Mouse (Mus musculus): ENCODE measurements at regions not wholly inside any gene's neighbourhood (a gene's known extent, or its start where the extent isn't known, plus 50 kb on each side); places are given as distances from the start of the nearest gene placed in this dataset.

- no peak for ATAC-seq (replicated peaks; ENCODE audit: poor library complexity, severe bottlenecking)
Observed at GRCm38 (mm10) chr9:74645394-74645793, 216.3 kb upstream of the Onecut1 start.

GRCm38 (mm10) chr9:74650036-74650435, 211.7 kb upstream of the Onecut1 start:
- no peak for ATAC-seq (replicated peaks; ENCODE audit: poor library complexity, severe bottlenecking)

GRCm38 (mm10) chr9:74655956-74656355, 205.8 kb upstream of the Onecut1 start:
- ATAC-seq (replicated peaks; ENCODE audit: poor library complexity, severe bottlenecking) = no peak

GRCm38 (mm10) chr9:74656392-74656791, 205.3 kb upstream of the Onecut1 start:
- ATAC-seq (replicated peaks; ENCODE audit: poor library complexity, severe bottlenecking) = no peak

GRCm38 (mm10) chr9:74671356-74671952, 190.3 kb upstream of the Onecut1 start:
- no peak for ATAC-seq (replicated peaks; ENCODE audit: poor library complexity, severe bottlenecking)

GRCm38 (mm10) chr9:74672261-74672660, 189.5 kb upstream of the Onecut1 start:
- ATAC-seq (replicated peaks; ENCODE audit: poor library complexity, severe bottlenecking) = no peak

GRCm38 (mm10) chr9:74698229-74698628, 163.5 kb upstream of the Onecut1 start:
- ATAC-seq (replicated peaks; ENCODE audit: poor library complexity, severe bottlenecking) = no peak

GRCm38 (mm10) chr9:74705698-74706097, 156.0 kb upstream of the Onecut1 start:
- no peak for ATAC-seq (replicated peaks; ENCODE audit: poor library complexity, severe bottlenecking)

- no peak for ATAC-seq (replicated peaks; ENCODE audit: poor library complexity, severe bottlenecking)
Observed at GRCm38 (mm10) chr9:74707608-74708007, 154.1 kb upstream of the Onecut1 start.

- ATAC-seq (replicated peaks; ENCODE audit: poor library complexity, severe bottlenecking) = no peak
Observed at GRCm38 (mm10) chr9:74711698-74712097, 150.0 kb upstream of the Onecut1 start.

- no peak for ATAC-seq (replicated peaks; ENCODE audit: poor library complexity, severe bottlenecking)
Observed at GRCm38 (mm10) chr9:74732451-74732850, 129.3 kb upstream of the Onecut1 start.

GRCm38 (mm10) chr9:74741949-74742348, 119.8 kb upstream of the Onecut1 start:
- ATAC-seq (replicated peaks; ENCODE audit: poor library complexity, severe bottlenecking) = no peak

GRCm38 (mm10) chr9:74747886-74748285, 113.8 kb upstream of the Onecut1 start:
- ATAC-seq (replicated peaks; ENCODE audit: poor library complexity, severe bottlenecking) = no peak

- ATAC-seq (replicated peaks; ENCODE audit: poor library complexity, severe bottlenecking) = no peak
Observed at GRCm38 (mm10) chr9:74758025-74758424, 103.7 kb upstream of the Onecut1 start.

GRCm38 (mm10) chr9:74758876-74759275, 102.8 kb upstream of the Onecut1 start:
- no peak for ATAC-seq (replicated peaks; ENCODE audit: poor library complexity, severe bottlenecking)

- no peak for ATAC-seq (replicated peaks; ENCODE audit: poor library complexity, severe bottlenecking)
Observed at GRCm38 (mm10) chr9:74780419-74780818, 81.3 kb upstream of the Onecut1 start.

- no peak for ATAC-seq (replicated peaks; ENCODE audit: poor library complexity, severe bottlenecking)
Observed at GRCm38 (mm10) chr9:74793394-74793793, 68.3 kb upstream of the Onecut1 start.

GRCm38 (mm10) chr9:74795994-74796393, 65.7 kb upstream of the Onecut1 start:
- ATAC-seq (replicated peaks; ENCODE audit: poor library complexity, severe bottlenecking) = no peak

GRCm38 (mm10) chr9:74797272-74797844, 64.4 kb upstream of the Onecut1 start:
- ATAC-seq (replicated peaks; ENCODE audit: poor library complexity, severe bottlenecking) = no peak

GRCm38 (mm10) chr9:74801091-74801490, 60.6 kb upstream of the Onecut1 start:
- ATAC-seq (replicated peaks; ENCODE audit: poor library complexity, severe bottlenecking) = no peak

- no peak for ATAC-seq (replicated peaks; ENCODE audit: poor library complexity, severe bottlenecking)
Observed at GRCm38 (mm10) chr9:74811437-74811836, 50.3 kb upstream of the Onecut1 start.
